Mouse (Mus musculus): ENCODE measurements around the gene Spsb3. TPM values are rescaled to one million over a fixed set of nuclear protein-coding genes. Genes with fewer than 3 reads are reported as not detected.
A peak's percentile ranks its signal among the peaks of the same experiment; 100 is the strongest.

Gene Spsb3
- total and polyA plus RNA-seq, 2 experiments from 2014 or later: 94.9 to 135 TPM

GRCm38 (mm10) chr17:24895571-24896240, 9.3 kb downstream of the Spsb3 start:
- ATAC-seq (no peak), DNase-seq (ENCODE audit: low spot score) (no peak)
- peaks cover 19% of the 10 kb centered on the region for H3K4me1 ChIP-seq (ENCODE audit: insufficient read depth, low read length)
- no peaks in the 10 kb centered on the region for H3K27me3 ChIP-seq (ENCODE audit: insufficient read depth, low read length)
- peaks cover 40% of the 10 kb centered on the region for H3K36me3 ChIP-seq (ENCODE audit: insufficient read depth, low read length)
- H3K9me3 ChIP-seq (ENCODE audit: low read length): no peaks in the 10 kb centered on the region
- no peak for TF ChIP-seq CTCF (IDR thresholded peaks at IDR 0.05; ENCODE audit: low read depth)
- peak overlapping the region; percentile 93 for H3K27ac ChIP-seq
- 12% methylated on average over 23 of the region's 23 CpGs for WGBS
- H3K9ac ChIP-seq (replicated peaks; ENCODE audit: low read length): peak overlapping the region; percentile 95
- peak overlapping the region; percentile 91 for H3K4me3 ChIP-seq (ENCODE audit: low read length)
- peak overlapping the region; percentile 99 for H3K4me2 ChIP-seq (ENCODE audit: low read depth, low read length)

- peaks cover 43% of the 10 kb centered on the region for H3K36me3 ChIP-seq (ENCODE audit: insufficient read depth, low read length)
- H3K4me2 ChIP-seq (ENCODE audit: low read depth, low read length): peak within 1 kb of the TSS; percentile 99
- peak within 1 kb of the TSS; percentile 91 for H3K4me3 ChIP-seq (ENCODE audit: low read length)
- no peaks in the 10 kb centered on the region for H3K27me3 ChIP-seq (ENCODE audit: insufficient read depth, low read length)
- 1% methylated on average over 50 of the region's 50 CpGs for WGBS
- H3K9me3 ChIP-seq (ENCODE audit: low read length): no peaks in the 10 kb centered on the region
- H3K4me1 ChIP-seq (ENCODE audit: insufficient read depth, low read length): peaks cover 19% of the 10 kb centered on the region
- H3K27ac ChIP-seq: peak within 1 kb of the TSS; percentile 93
- H3K9ac ChIP-seq (replicated peaks; ENCODE audit: low read length): peak within 1 kb of the TSS; percentile 95
- ATAC-seq: peak; percentile 67
- DNase-seq (ENCODE audit: low spot score): peak; percentile 82
- peak; percentile 56 for TF ChIP-seq CTCF (IDR thresholded peaks at IDR 0.05; ENCODE audit: low read depth)
Observed at GRCm38 (mm10) chr17:24896241-24896992, 10.0 kb downstream of the Spsb3 start, which contains the start of gene Nme3. TSS of gene Nme3 (plus strand) at chr17:24896500.

GRCm38 (mm10) chr17:24896993-24897269, 10.5 kb downstream of the Spsb3 start:
- Histone ChIP-seq H3K4me3 (ENCODE audit: low read length) (peak overlapping the region; percentile 91), H3K9me3 (ENCODE audit: low read length) (no peaks in the 10 kb centered on the region), H3K9ac (replicated peaks; ENCODE audit: low read length) (peak overlapping the region; percentile 95), H3K27ac (peak overlapping the region; percentile 93), H3K4me1 (ENCODE audit: insufficient read depth, low read length) (peaks cover 19% of the 10 kb centered on the region), H3K4me2 (ENCODE audit: low read depth, low read length) (peak overlapping the region; percentile 99), H3K27me3 (ENCODE audit: insufficient read depth, low read length) (no peaks in the 10 kb centered on the region), H3K36me3 (ENCODE audit: insufficient read depth, low read length) (peaks cover 49% of the 10 kb centered on the region)
- DNase-seq (ENCODE audit: low spot score) (no peak), ATAC-seq (no peak; the same call in 1 of the 2 replicates)
- no peak for TF ChIP-seq CTCF (IDR thresholded peaks at IDR 0.05; ENCODE audit: low read depth)
- WGBS: 25% methylated on average over 11 of the region's 11 CpGs

- DNase-seq (ENCODE audit: low spot score): no peak
- H3K4me1 ChIP-seq (ENCODE audit: insufficient read depth, low read length): peaks cover 19% of the 10 kb centered on the region
- no peak for TF ChIP-seq CTCF (IDR thresholded peaks at IDR 0.05; ENCODE audit: low read depth)
- H3K4me3 ChIP-seq (ENCODE audit: low read length): peak overlapping the region; percentile 91; the same call in 1 of the 2 replicates
- H3K9ac ChIP-seq (replicated peaks; ENCODE audit: low read length): peak overlapping the region; percentile 95; the same call in 1 of the 2 replicates
- no peak for ATAC-seq
- no peaks in the 10 kb centered on the region for H3K27me3 ChIP-seq (ENCODE audit: insufficient read depth, low read length)
- H3K4me2 ChIP-seq (ENCODE audit: low read depth, low read length): peak overlapping the region; percentile 99
- peaks cover 55% of the 10 kb centered on the region for H3K36me3 ChIP-seq (ENCODE audit: insufficient read depth, low read length)
- 64% methylated on average over 4 of the region's 4 CpGs for WGBS
- peak overlapping the region; percentile 93; the same call in 1 of the 2 replicates for H3K27ac ChIP-seq
- no peaks in the 10 kb centered on the region for H3K9me3 ChIP-seq (ENCODE audit: low read length)
Observed at GRCm38 (mm10) chr17:24897600-24897999, 11.2 kb downstream of the Spsb3 start.

GRCm38 (mm10) chr17:24898041-24898854, 11.8 kb downstream of the Spsb3 start:
- H3K36me3 ChIP-seq (ENCODE audit: insufficient read depth, low read length): peaks cover 55% of the 10 kb centered on the region
- DNase-seq (ENCODE audit: low spot score): no peak
- H3K9me3 ChIP-seq (ENCODE audit: low read length): no peaks in the 10 kb centered on the region
- no peak overlapping the region for H3K4me3 ChIP-seq (ENCODE audit: low read length)
- peaks cover 19% of the 10 kb centered on the region for H3K4me1 ChIP-seq (ENCODE audit: insufficient read depth, low read length)
- WGBS: 88% methylated on average over 4 of the region's 4 CpGs
- ATAC-seq: no peak
- peak overlapping the region; percentile 93; the same call in 1 of the 2 replicates for H3K27ac ChIP-seq
- H3K27me3 ChIP-seq (ENCODE audit: insufficient read depth, low read length): no peaks in the 10 kb centered on the region
- no peak for TF ChIP-seq CTCF (IDR thresholded peaks at IDR 0.05; ENCODE audit: low read depth)
- no peak overlapping the region for H3K4me2 ChIP-seq (ENCODE audit: low read depth, low read length)
- H3K9ac ChIP-seq (replicated peaks; ENCODE audit: low read length): peak overlapping the region; percentile 17; the same call in 1 of the 2 replicates

- DNase-seq (ENCODE audit: low spot score) (no peak), ATAC-seq (no peak)
- TF ChIP-seq CTCF (IDR thresholded peaks at IDR 0.05; ENCODE audit: low read depth): no peak
- H3K4me3 ChIP-seq (ENCODE audit: low read length): no peak overlapping the region
- H3K27ac ChIP-seq: no peak overlapping the region
- 69% methylated on average over 5 of the region's 5 CpGs for WGBS
- H3K27me3 ChIP-seq (ENCODE audit: insufficient read depth, low read length): no peaks in the 10 kb centered on the region
- H3K36me3 ChIP-seq (ENCODE audit: insufficient read depth, low read length): peaks cover 63% of the 10 kb centered on the region
- no peak overlapping the region for H3K4me2 ChIP-seq (ENCODE audit: low read depth, low read length)
- H3K9me3 ChIP-seq (ENCODE audit: low read length): no peaks in the 10 kb centered on the region
- no peak overlapping the region for H3K9ac ChIP-seq (replicated peaks; ENCODE audit: low read length)
- peaks cover 13% of the 10 kb centered on the region for H3K4me1 ChIP-seq (ENCODE audit: insufficient read depth, low read length)
Observed at GRCm38 (mm10) chr17:24899153-24899552, 12.7 kb downstream of the Spsb3 start.

Data from hindbrain, postnatal 0 days (tissue).